Mouse (Mus musculus) spleen, postnatal 10 days (tissue): ENCODE data around the gene Isg20.

Experiments used
- DNase-seq, 2 experiments: peaks; one replicate each; pipeline ENCODE4 v3.0.0; 2021 to 2022; ENCODE audit warnings: low spot score in 2 of 2

The Isg20 gene

DNA sequence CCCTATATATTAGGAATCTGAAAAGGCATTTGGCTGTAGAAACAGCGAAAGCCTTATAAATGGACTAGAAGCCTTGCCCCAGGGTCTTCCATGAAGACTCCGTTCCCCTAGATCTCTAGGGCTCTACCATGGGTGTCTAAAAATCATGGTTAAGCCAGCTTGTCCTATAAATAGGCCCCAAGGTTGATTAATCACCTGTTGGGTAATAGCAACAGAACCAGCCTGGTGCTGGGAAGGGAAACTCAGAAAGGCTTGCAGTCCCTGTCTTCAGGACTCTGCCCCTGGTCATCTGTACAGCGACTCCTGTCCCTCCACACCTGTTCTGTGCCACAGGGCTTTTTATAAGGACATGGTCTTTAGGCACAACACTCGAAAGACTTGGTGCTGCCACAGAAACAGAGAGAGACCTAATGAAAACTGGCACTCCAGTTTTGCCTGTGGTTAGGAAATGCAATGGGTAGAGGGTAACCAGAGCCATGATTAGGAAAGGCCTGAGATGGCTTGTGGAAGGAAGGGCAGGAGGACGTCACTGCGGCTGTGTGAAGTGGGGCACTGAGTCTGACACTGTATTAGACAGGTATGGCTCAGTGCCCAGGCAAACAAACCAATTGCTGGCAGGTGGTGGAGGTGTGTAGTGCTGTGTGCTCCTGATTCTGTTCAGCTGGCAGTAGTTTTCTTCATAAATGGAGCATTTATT is 9.9 kb upstream of the Isg20 start:
- DNase-seq, result no peak

DNA sequence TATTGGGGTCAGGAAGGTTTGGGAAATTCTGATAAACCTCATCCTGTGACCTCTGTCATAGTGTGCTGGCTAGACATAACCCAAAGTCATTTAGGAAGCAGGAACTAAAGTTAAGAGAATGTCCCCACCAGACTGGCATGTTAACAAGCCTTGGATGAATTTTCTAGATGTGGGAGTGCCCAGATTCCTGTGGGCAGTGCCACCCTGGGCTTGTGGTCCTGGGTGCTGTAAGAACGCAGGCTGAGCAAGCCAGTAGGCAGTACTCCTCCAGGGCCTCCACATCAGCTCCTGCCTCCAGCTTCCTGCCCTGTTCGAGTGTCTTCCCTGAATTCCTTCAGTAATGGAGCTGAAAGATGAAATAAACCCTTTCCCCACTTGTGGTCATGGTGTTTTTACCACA is 9.0 kb upstream of the Isg20 start:
- DNase-seq, result no peak

- no peak for DNase-seq
Measured at GRCm38 (mm10) chr7:78909026-78909425, 4.2 kb upstream of the Isg20 start.

DNA sequence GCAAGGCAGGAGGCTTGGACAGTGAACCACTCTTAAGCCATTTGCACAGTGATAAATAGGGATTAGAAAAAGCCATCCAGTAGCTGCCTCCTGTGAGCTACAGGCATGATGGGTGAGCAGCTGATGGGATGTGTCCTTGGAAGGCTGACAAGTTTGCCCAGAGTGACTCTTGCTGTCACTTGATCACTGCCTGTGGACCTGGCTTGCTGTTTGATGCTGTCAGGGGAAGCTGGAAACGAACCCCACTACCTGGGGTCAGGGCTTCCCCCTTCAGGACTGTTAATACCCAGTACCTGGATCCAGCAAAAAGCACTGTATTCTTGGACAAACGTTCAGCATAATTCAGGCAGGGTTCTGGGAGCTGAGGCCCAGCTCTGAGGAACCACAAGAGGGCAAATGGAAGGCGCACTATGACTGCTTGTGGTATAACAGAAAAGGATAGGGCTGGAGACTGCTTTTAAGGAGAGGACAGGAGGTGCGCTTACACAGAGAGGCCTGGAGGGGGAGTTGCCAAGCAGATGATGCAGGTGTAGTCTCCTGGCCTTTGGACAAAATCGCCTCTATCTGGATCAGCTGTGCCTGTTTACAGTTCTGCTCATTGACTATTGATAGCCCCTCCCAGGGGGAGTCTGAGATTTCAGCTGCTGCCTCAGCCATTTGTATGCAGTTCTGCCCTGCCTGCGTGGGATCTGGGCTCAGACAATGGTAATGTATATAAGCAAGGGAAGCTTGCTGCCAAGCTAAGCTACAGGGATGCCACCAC is 2.7 kb upstream of the Isg20 start:
- DNase-seq, result peak in 1 of 2 experiments; percentile 71

GRCm38 (mm10) chr7:78911209-78911608 is 2.0 kb upstream of the Isg20 start:
- no peak for DNase-seq

DNA sequence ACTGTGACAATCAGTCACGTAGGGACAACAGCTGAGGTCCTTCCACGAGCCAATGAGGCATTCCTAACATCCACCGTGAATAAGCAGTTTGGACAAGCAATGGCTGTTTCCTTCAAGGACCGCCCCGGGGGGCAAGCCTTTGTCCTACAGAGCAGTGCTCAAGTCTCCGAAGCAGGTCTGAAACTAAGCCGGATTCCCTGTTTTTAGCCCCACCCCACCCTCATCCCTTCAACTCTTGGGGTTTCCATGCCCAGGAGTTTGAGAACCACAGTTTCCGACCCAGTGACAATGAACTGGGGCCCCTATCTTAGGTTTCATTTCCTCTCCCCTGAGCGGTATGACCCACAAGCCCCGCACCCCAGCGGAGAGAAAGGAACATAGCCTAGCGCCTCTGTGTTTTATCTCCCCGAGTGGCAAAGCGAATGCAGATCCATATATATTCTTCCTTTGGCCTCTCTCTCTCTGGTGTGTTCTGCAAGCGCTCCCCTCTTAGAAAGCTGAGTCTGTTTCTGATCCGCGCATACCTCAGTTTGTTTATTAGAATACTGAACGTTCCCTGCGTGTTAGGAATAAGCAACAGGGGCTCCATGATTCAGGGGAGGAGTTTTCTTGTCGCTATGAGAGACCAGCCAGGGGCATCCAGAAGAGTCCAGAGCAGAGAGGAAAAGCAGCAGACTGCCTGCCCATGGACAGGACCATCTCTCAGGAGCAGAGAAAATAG is 811 bp upstream of the Isg20 start:
- peak; percentile 70 to 71 for DNase-seq

GRCm38 (mm10) chr7:78913649-78914544 is 673 bp downstream of the Isg20 start:
- DNase-seq, result peak; percentile 83 to 91

GRCm38 (mm10) chr7:78914545-78914845 is 1.3 kb downstream of the Isg20 start:
- no peak for DNase-seq

- DNase-seq, result peak; percentile 69 to 77
Measured at GRCm38 (mm10) chr7:78914896-78915510, 1.8 kb downstream of the Isg20 start.

DNA sequence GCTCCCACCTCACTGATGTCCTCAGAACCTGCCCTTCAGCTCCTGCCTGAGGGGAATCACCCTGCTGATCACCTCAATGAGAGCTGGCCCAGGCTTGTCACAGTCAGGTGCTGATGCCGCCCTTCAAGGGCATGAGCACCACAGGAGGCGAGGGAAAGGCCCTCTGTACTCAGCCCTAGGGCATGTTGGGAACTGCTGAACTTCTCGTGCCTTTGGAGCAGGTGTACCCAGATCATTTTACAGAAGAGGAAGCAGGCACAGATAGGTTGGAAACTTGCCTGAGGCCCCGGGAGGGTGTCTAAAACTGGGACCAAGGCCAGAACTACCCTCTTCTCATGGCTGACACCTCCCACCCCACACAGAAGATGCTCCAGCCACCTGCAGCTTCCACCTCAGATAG is 5.5 kb downstream of the Isg20 start:
- no peak for DNase-seq

DNA sequence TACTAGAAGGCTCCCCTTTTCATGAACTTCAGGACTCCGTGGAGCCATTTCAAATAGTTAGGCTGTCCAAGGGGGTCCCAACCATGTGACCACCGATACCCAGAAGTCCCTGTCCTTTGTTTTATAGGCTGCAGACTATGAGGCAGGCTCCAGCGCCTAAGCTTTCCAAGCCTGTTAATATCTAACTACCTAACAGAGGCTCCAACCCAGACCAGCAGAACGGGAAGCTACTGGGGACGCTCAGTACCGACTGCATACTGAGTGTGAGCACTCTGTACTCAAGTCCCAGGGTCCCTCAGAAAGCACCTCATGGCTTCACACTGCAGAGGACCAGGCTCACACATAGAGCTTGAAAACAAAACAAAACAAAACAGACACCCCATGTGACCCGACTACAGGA is 9.3 kb downstream of the Isg20 start:
- no peak for DNase-seq

- DNase-seq, result peak in 1 of 2 experiments; percentile 81
Measured at GRCm38 (mm10) chr7:78924300-78924699, 11.1 kb downstream of the Isg20 start.

DNA sequence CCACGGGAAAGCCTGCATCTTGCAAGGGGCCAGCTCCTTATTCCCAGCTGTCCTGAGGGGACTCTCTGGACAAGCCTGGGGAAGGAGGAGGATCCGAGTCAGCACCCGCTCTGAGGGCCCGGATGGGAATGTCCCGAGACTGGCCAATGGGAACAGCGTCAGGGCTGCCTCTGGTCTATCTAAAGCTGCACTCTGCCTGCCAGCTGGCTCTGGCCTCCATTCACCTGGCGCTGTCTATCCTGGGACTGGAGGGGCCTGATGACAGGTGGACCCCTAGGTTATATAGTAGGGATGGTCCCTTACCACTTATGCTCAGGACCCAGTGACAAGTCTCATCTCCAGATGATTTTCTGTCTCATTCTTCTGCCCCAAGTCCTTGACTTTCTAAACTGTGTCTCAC is 11.6 kb downstream of the Isg20 start:
- DNase-seq, result no peak

DNA sequence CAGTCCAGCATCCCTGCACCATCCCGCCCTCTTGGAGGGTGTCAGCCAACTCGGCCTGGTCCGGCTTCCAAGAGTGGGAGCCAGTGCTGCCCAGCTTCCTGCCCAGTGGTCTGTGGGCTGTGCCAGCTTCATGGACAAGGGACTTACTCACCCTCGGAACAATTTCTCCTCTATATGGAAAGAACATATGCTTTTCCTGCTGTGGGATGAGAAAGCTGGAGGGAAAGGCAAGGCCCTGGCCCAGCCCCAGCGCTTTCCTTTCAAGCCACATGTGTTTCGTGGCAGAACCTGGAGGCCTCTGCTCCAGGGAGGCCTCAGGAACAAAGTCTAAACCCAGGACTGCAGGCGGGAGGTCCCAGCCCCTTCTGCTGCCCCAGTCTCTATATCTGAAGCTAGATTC is 12.5 kb downstream of the Isg20 start:
- DNase-seq, result no peak

DNA sequence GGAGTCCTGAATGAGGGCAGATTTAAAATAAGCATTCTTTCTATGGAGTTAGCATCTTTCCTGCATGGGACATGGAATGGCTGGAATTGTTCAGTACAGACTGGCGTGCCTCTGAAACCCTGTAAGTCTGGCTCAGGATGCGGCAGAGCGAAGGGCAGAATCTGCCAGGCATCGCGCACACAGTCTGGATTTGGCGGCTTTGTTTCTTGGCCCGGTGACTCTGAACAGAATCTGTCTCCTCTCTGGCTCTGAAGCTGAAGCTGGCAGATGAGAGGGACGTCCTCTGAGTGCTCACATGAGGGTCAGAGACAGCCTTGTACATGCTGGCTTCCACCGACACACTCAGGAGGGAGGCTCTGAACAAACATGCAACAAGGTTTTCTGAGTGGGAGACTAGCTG is 12.9 kb downstream of the Isg20 start:
- peak in 1 of 2 experiments; percentile 15 for DNase-seq

DNA sequence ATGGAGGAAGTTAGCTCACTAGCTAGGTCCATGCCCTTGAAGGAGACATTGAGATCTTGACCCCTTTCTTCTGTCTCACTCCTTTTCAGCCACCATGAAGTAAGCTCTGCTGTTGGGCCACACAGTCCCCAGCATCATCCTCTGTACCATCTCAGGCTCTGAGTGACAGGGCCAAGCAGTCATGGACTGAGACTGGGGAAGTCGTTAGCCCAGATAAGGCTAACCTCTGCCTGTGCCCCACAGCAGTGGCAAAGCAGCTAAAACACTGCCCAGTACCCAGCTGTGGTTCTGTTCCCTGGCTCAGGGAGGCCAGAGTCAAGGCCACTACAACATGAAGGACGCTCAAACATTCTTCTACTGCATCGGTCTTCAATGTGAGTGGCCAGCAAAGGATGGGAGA is 14.0 kb downstream of the Isg20 start:
- peak in 1 of 2 experiments; percentile 19 for DNase-seq

DNA sequence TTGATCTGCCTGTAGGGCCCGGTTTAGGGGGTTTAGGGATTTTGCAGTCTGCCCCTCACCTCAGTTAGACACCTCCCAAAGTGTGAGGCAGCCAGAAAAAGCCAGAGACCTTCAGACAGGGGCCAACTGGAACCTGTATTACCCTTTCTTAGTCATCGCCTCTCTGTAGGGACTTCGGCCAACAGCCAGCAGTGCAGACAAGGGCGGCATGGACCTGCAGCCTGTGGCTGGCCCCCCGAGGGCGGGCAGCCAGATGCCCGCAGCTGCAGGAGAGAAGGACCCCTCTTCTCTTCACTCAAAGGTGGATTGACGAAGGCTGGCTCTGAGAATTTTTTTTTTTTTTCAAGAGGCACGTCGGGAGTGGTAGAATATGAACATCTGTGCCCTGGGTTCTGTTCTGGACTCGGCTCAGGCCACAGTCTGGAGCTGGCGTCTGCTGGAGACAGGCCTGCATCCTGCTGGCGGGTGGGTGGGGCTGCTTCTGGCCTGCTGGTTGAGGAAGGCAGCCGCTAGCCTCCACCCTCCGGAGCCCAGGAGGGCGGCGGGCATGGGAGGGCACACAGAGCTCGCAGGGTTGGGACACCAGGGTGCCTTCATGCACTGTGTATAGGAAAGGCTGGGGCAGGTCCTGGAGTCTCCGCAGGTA is 25.9 kb downstream of the Isg20 start:
- DNase-seq, result peak in 1 of 2 experiments; percentile 67

- peak; percentile 62 to 74 for DNase-seq
Measured at GRCm38 (mm10) chr7:78940971-78941370, 27.7 kb downstream of the Isg20 start.

GRCm38 (mm10) chr7:78942544-78942943 is 29.3 kb downstream of the Isg20 start:
- DNase-seq, result no peak

DNA sequence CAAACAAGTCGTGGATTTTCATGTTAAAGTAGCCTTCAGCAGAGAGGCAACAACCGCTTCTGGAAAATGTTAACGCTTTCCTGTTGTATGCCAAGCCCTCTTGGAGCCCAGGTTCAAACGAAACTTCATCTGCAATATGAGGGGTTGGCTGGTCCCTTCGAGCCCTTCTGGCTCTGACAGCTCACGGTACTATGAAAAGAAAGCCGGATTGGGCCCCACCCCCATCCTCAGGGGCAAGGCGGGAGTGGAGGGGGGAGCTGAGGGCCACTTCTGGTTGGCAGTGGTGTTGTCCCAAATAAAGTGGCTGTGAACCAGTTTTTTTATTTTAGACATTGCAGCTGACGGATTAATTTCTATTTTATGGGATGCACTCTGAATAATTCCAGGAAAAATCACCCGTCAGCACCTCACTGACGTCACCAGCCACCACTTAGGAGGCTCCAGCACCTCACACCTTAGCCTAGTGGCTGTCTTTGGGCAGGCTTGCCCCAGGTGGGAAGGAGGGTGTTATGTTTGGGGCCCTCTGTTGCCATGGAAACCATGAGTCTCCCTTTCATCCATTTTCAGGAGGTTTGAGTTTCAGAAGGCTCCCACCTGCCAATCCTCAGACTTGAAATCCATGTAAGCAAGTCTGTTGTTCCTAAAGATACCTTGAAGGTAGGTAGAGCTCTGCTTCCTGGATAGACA is 40.8 kb downstream of the Isg20 start:
- DNase-seq, result no peak
